Mouse (Mus musculus) testis, postnatal 14 days (tissue): ENCODE measurements around the gene Slc25a3.
A peak's percentile ranks its signal among the peaks of the same experiment; 100 is the strongest.

ENCODE experiments used
- DNase-seq: peaks from one replicate; pipeline ENCODE4 v3.0.0; 2021; ENCODE audit warnings: low spot score

Slc25a3 gene

DNA sequence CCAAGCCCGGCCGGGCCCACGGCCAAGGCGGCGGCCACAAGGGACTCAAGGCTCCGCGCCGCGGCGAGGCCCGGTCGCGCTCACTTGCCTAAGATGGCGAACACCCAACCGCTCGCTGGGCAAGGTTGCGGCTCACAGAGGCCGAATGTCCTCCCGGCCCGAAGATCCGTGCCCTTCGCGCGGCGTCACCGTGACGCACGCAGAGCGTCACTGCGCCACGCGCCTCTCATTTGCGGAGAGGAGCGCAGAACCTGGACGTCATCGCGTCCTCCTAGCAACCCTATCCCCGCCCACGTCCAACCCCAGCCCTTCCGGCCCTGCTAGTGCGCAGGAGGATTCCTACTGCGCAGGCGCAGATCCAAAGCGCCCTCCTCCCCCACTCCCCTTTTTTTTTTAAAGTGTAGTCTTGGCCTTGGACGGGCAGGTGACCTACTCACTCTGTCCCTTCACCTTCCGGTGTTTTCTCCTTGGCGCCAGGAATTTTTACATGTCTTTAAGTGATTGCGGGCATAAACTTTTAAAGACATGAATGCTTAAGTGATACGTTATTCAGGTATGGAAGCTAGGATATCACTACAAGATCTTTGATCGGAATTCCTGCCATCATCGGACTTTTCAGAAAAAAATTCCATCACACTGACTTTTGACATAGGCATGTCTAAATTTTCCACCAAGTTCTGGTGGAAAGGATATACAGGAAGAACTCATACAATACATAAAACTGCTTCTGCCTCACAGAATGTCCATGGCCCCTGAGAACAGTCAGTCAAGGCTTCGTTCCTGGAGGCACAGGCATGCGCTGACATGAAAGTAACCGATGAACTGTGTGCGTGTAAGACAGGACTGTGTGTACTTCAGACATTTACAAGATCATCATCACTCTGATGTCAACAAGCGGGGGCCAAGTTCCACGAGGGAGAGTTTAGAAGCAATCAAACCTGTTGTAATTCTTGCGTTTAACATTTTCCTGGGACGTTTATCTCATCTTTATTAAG lies at the start of gene Slc25a3:
Gene Slc25a3 (minus strand): TSS at position 232 of the 995 bp plus-strand sequence.
- DNase-seq = peak; percentile 99

DNA sequence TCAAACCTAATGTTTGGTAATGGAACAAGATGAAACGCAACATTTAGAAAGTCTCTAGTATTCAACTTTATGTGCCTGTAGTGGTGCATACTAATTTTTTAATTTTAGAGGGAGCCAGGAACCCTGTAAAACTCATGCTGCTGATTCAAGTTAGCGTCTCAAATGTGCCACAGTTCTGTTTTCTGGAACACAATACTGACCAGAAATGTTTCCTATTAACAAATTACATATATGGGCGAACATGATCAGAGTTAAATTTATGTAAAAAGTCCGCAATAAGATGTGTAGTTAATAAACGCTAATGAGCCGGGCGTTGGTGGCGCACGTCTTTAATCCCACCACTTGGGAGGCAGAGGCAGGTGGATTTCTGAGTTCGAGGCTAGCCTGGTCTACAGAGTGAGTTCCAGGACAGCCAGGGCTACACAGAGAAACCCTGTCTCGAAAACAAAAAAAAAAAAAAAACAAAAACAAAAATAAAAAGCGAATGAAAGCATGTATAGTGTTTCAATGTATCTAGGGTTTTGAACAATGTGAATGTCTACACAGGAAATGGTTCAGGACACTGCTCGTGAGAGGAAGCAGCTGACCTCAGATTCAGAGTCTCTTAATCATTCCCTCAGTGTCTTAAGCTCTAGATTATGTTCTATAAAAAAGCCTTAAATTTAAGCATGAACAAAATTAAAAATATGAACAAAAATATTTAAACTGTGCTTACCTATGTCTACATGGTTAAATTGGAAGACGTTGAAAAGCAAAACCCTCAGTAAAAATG lies 48.7 kb upstream of the Slc25a3 start:
- no peak for DNase-seq

GRCm38 (mm10) chr10:91171455-91172328 lies 47.8 kb upstream of the Slc25a3 start:
- peak; percentile 91 for DNase-seq

- DNase-seq = peak; percentile 76
These were observed 47.2 kb upstream of the Slc25a3 start for GRCm38 (mm10) chr10:91171041-91171440.

- DNase-seq = peak; percentile 88
These were observed 46.5 kb upstream of the Slc25a3 start for GRCm38 (mm10) chr10:91170143-91170941.

DNA sequence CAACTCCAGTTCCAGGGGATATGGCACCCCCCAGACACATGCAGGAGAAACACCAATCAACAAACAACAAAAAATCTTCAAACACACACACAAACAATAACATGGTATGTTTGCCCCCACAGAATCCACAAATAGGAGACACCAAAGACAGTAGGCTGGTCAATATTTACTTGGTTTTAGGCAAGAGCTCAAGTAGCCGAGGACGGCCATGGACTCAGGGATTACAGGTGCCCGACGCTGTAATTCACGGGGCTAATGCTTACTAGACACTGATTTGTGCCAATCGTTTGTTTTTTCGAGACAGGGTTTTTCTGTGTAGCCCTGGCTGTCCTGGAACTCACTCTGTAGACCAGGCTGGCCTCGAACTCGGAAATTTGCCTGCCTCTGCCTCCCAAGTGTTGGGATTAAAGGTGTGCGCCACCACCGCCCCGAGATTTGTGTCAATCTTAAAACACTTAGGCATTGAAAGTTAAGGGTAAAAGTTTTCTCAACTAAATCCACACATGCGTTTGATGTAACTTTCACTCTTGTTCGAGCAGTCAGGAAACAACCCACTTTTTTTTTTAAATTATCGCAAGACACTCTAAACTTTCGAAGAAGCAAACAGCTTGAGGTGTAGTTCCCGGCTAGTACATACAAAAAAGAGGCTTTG lies 45.7 kb upstream of the Slc25a3 start:
- no peak for DNase-seq

- DNase-seq = no peak
These were observed 43.5 kb upstream of the Slc25a3 start for GRCm38 (mm10) chr10:91167352-91167751.

GRCm38 (mm10) chr10:91166890-91167289 lies 43.0 kb upstream of the Slc25a3 start:
- DNase-seq = no peak

GRCm38 (mm10) chr10:91165850-91166249 lies 42.0 kb upstream of the Slc25a3 start:
- no peak for DNase-seq

- peak; percentile 62 for DNase-seq
These were observed 40.6 kb upstream of the Slc25a3 start for GRCm38 (mm10) chr10:91164491-91164890.

GRCm38 (mm10) chr10:91162511-91163163 lies 38.8 kb upstream of the Slc25a3 start:
- no peak for DNase-seq

GRCm38 (mm10) chr10:91162077-91162476 lies 38.2 kb upstream of the Slc25a3 start:
- DNase-seq = no peak

- no peak for DNase-seq
These were observed 37.1 kb upstream of the Slc25a3 start for GRCm38 (mm10) chr10:91161006-91161405.

GRCm38 (mm10) chr10:91158442-91158841 lies 34.6 kb upstream of the Slc25a3 start:
- no peak for DNase-seq

DNA sequence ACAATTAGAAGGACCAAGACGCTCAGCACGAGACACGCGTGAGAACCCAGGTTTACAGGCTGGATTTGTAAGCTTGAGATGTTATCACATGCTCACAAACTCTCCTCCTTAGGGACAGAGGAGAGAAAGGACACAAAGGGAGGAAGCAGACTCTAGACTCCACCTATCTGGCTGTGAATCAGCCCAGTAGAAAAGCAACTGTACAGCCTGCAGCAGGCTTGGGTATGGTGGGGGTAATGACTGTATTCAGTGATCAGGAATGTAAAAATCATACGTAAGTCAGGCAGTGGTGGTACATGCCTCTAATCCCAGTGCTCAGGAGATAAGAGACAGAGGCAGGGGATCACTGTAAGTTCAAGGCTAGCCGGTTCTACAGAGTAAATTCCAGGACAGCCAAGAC lies 32.5 kb upstream of the Slc25a3 start:
- DNase-seq = no peak

DNA sequence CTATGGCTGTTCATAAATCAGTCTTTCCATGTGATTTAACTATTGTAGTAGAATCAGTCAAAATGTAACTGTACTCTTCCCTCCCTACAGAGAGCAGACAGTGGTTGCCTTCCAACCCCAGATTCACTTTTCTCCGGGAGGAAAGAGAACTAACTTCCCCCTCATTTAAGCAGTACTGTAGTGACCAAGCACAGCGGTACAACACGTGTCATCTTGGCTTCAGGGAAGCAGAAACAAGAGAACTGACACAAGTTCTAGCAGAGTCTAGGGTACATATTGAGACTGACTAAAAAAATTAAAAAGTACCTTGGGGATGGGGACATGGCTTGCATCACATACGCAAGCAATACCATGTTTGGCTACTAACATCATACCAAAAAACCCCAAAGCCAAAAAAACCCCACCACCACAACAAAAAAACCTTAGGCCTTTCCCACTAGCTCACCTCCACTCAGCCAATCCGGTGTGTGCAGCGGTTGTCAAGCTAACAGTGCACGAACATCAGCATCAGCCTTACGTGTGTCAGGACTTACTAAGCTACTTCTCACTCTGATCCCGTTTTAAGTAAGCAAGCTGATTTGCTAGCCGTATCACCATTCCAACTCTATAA lies 30.1 kb upstream of the Slc25a3 start:
- DNase-seq = no peak

DNA sequence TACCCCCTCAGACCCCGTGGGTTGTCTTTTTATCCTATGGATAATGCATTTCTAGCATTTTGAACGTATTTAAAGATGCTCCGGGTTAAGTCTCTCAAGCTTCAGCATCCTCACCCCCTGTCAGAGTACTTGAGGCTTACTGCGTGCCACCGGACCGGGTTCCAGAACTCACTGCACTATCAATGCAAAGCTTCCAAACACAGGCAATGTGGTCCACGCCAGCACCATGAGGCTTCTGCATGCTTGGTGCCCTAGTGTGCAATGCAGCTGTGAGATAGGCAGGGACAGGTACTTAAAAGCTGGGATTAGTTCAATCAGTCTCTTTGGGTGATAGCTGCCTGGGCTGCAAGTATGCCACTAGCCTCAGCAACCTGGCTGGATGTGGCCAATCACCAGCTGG lies 21.6 kb upstream of the Slc25a3 start:
- DNase-seq = no peak

DNA sequence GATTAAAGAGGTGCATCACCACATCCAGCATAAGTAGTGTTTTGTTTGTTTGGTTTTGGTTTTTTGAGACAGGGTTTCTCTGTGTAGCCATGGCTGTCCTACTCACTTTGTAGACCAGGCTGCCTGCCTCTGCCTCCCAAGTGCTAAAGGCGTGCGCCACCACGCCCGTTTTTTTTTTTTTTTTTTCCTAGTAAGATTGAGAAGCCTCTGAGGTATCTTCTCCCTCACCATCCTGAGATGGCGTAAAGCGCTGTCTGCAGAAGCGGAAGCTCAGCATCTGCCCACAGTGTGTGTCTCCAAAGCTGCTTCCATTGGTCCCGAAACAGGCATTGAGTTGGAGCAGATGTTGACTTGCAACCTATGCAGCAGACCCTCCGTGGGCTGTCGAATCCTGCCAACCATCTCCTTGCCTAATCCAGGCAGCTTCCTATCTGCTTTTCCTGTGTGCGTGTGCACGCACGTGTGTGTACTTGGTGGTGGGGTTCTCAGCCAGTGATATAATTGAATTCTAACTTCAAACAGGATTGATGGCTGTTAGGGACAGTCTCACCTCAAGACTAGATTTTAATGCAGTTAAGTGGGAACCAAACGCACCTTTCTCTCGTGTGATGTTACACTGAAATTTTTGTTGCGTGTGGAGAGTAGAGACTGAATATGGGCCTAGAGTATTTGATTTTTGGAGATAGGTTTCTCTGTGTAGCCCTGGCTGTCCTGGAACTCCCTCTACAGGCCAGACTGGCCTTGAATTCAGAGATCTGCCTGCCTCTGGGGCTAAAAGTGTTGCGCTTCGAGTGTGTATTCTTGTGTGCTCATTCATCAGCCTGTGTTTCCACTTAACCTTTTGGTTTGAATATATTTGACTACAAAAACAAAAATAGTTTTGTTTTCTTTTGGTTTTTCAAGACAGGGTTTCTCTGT lies 19.7 kb upstream of the Slc25a3 start:
- no peak for DNase-seq
